Mouse (Mus musculus): ENCODE data around the gene Fbxl7.
"Not testable (repeated sequence)": the region's sequence is repeated elsewhere in the genome, so short reads cannot be mapped to it uniquely, and the experiment has no call there.

The Fbxl7 gene

GRCm38 (mm10) chr15:26809569-26809968 is 85.8 kb downstream of the Fbxl7 start:
- no peak for DNase-seq

GRCm38 (mm10) chr15:26804046-26804445 is 91.3 kb downstream of the Fbxl7 start:
- no peak for DNase-seq

- DNase-seq: no peak
Measured at GRCm38 (mm10) chr15:26799457-26800021, 95.8 kb downstream of the Fbxl7 start.

DNA sequence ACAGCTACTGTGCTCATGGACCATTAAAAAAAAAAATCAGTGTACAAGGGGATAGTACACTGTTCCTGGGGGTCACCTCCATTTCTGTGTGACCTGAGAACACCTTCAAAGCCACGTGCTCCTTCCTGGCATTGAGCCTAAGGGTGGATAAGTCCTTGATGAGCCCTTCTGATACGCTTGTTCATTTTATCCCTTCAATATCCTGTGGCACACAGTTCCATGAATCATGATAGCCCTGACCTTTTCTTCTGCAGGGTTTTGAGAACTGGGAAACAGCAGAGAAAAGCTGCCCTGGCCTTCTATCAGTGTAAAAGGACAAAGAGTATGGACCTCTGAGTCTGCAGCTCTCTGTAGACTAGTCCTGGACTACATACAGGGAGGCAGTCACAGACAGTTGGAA is 99.4 kb downstream of the Fbxl7 start:
- DNase-seq: no peak

DNA sequence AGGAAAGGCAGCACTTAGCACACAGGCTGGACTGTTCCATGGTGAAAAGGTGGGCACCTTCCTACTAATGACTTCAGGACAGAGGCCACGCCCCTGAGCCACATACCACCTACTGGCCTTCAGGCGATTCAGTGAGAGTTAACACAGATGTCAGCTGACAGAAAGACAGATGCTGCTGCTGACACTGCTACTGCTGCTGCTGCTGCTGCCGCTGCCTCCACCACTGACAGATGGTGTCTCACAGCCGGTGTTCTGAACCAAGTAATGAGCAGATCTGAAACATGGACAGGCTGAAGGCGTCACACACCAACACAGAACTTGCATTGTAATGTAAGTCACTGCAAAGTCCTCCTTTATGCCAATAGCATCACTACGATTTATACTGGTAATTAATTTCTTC is 99.9 kb downstream of the Fbxl7 start:
- peak; percentile 2 for DNase-seq

- no peak for DNase-seq
Measured at GRCm38 (mm10) chr15:26787148-26787547, 108.2 kb downstream of the Fbxl7 start.

DNA sequence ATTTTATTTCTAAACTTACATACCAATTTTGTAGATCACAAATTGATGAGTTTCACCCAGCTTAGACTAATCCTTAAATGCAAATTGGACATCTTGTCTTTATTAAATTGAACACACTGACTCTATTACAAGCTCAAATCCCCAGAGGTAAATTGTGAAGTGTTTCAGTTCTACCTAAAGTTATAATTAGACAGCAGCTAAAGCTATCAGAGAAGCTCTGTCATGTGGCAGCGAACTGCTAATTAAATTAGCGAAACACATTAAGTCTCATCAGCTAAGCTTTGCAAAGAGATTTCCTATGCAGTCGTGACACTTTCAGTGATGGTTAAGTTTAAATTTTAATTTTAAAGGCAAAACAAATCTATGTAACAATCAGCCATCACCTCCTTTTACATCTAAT is 114.8 kb downstream of the Fbxl7 start:
- no peak for DNase-seq

- no peak for DNase-seq
Measured at GRCm38 (mm10) chr15:26779129-26779528, 116.3 kb downstream of the Fbxl7 start.

- no peak for DNase-seq
Measured at GRCm38 (mm10) chr15:26775720-26776119, 119.7 kb downstream of the Fbxl7 start.

DNA sequence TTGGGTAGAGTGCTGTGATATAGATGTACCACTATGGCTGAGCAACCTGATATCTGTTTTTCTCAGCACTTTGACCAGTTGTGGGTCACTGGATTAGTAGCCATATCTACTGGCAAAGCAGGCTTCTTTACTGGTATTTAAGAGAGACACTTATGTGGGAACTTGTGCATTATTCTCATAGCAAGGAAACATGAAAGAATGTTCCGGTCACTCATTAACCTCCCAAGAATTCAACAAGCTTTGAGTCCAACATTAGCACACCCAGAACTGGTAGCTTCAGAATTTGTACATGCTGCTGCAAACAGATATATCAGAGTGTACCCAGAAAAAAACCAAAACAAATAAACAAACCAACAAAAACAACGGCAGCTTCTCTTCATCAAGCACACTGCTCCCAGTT is 120.5 kb downstream of the Fbxl7 start:
- no peak for DNase-seq

GRCm38 (mm10) chr15:26761651-26762050 is 133.7 kb downstream of the Fbxl7 start:
- no peak for DNase-seq

DNA sequence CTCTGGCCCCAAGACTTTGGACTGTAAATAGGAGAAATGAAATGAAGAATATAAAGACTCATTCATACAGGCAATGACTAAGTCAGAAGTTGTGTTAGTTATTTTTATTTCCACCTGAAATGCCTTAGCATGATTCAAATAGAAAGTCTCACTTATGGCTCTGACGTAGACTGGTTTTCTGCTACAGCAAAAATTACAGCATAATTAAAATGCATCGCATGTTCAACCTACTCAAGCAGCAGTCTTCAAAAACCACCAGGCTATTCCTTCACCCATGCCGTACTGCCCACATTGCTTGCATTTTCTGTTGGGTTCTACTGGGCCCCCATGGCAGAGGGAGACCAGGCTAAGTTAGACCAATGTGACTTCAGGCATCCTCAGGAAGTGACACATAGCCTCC is 146.9 kb downstream of the Fbxl7 start:
- no peak for DNase-seq

DNA sequence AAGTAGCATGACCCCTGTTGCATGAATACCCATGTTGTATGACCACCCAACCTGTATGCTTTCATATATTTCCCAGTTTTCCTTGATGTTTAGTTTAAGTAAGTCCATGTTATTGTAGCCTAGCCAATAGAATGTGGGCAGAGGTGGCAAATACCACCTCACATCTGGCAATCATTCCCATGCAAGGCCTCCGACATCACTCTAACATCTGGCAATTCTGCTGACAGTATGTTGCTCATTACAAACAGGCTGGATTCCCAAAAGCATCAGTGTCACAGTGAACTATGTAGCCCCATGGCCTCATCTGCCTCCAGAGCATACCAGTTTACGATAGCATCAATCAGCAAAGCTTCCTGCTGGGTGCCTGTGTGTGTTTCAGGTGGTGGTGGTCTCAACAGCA is 163.0 kb downstream of the Fbxl7 start:
- no peak for DNase-seq

GRCm38 (mm10) chr15:26730760-26731159 is 164.6 kb downstream of the Fbxl7 start:
- DNase-seq: no peak

- DNase-seq: not testable (repeated sequence)
Measured at GRCm38 (mm10) chr15:26729341-26729740, 166.0 kb downstream of the Fbxl7 start.

- DNase-seq: no peak
Measured at GRCm38 (mm10) chr15:26718390-26719036, 176.9 kb downstream of the Fbxl7 start.

DNA sequence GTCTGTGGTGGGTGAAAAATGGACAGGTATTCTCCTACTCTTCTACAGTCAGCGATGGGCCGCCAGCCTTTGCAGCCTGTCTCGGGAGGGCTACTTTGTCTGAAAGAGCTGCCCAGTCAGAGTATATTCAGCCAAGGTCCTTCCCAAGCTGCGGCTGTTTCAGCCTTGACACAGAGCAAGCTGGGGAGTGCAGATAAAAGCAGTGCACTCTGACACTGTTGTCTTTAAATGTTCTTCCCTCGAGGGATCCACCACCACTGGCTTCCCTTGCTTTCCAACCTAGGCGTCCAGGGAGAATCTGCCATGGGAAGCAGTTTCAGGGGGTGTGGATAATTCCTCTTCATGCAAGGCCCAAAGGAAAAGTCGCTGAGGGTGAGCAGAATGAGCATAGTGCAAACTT is 177.4 kb downstream of the Fbxl7 start:
- no peak for DNase-seq

DNA sequence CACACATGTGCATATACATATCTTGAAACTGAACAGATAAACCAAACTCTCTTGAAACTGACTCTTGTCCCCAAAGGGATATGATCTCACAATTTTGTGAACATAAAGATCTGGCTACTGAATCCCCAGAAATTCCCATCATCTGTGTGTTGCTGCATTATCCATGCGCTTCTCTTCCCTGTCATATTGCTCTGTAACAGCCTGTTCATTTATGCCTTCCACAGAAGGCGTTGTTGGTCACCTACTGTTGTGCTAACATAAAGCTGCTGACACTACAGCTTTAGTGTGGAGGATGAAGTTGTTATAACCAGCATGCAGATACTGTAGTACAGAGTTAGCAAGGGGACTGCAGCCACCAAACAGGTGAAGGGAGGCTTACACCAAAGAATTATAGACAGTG is 179.2 kb downstream of the Fbxl7 start:
- no peak for DNase-seq

DNA sequence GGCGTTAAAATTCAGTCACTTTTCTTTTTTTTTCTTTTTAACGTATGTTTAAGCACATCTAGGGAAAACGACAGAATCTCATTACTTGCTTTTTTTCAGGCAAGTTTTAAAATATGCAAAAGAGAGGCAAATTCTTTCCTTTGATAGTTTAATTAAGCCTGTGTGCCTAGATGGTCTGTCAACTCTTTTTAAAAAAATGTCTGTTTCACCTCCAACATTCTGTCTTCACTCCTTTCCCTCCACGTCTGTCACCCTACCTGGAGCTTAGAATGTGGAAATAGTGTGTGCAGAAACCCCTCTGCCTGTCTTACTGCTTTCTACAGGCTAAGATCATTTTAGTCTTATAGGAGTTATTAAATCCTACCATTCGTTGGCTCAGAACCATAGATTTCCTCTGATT is 179.7 kb downstream of the Fbxl7 start:
- DNase-seq: no peak

GRCm38 (mm10) chr15:26712271-26712670 is 183.1 kb downstream of the Fbxl7 start:
- DNase-seq: no peak

- DNase-seq: no peak
Measured at GRCm38 (mm10) chr15:26704966-26705365, 190.4 kb downstream of the Fbxl7 start.

GRCm38 (mm10) chr15:26703156-26703840 is 192.1 kb downstream of the Fbxl7 start:
- DNase-seq: no peak

DNA sequence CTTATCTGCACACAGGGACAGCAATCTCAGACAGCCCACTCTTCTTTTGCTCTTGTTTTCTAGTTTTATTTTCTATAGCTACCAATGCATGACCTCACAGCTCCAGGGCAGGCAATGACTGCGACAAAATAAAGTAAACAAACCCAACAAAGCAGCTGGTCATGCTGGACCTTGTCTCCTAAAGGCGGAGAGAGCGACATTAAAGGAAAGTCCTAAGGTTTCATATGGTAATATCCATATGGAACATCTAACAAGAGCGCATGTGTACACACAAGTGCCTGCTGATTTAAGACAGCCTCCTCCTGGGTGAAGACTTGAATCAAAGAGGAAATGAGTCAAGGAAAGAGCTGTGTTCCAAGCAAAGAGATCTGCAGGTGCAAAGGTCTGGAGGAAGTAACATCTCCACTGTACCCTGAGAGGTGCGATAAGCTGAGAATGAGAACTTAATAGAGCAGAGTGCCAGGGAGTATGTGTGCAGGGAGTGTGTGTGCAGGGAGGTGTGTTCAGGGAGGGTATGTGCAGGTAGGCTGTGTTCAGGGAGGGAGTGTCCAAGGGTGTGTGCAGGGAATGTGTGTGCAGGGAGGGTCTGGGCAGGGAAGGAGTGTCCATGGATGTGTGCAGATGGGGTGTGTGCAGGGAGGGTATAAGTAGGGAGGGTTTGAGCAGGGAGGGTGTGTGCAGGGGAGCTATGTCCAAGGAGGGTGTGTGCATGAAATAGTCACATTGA is 193.3 kb downstream of the Fbxl7 start:
- no peak for DNase-seq

GRCm38 (mm10) chr15:26693075-26693474 is 202.3 kb downstream of the Fbxl7 start:
- no peak for DNase-seq

All from right cerebral cortex, postnatal 4 days (tissue).